Mouse (Mus musculus) intestine, embryonic 14.5 days (tissue): ENCODE measurements around the gene Pde3b. TPM values are rescaled to one million over a fixed set of nuclear protein-coding genes. Genes with fewer than 3 reads are reported as not detected.

Experiments used
- ATAC-seq: fragments of 200-750 bp; cut with Nextera tagmentation; replicated peaks from 2 replicates; pipeline ENCODE4 v1.8.0; 2017; ENCODE audit warnings: low read depth, moderate number of reproducible peaks, moderate TSS enrichment, moderate library complexity; ENCODE audit not compliant: low FRiP score, low TSS enrichment
- DNase-seq: peaks from one replicate; pipeline ENCODE4 v3.0.0-alpha.2; 2018; ENCODE audit warnings: low spot score
- H3K27ac ChIP-seq: fragments of 300-500 bp; sonication (generic); 2 replicates; pipeline ENCODE4 v1.5.1; 2014; ENCODE audit warnings: low read depth, mild to moderate bottlenecking, control low read depth
- H3K27me3 ChIP-seq: fragments of 300-500 bp; sonication (generic); replicated peaks from 2 replicates; pipeline ENCODE4 v1.6.1; 2014; ENCODE audit warnings: low read length, control low read depth; ENCODE audit not compliant: control insufficient read depth, insufficient read depth
- H3K36me3 ChIP-seq: fragments of 300-500 bp; sonication (generic); 2 replicates; pipeline ENCODE4 v1.6.1; 2014; ENCODE audit warnings: low read length, control low read depth; ENCODE audit not compliant: control insufficient read depth, insufficient read depth
- H3K4me1 ChIP-seq: fragments of 300-500 bp; sonication (generic); replicated peaks from 2 replicates; pipeline ENCODE4 v1.6.1; 2014; ENCODE audit warnings: low read length, control low read depth, mixed read lengths; ENCODE audit not compliant: control insufficient read depth, insufficient read depth
- H3K4me2 ChIP-seq: fragments of 300-500 bp; sonication (generic); 2 replicates; pipeline ENCODE4 v1.6.1; 2014; ENCODE audit warnings: low read length
- H3K4me3 ChIP-seq: fragments of 300-500 bp; sonication (generic); 2 replicates; pipeline ENCODE4 v1.5.1; 2014; ENCODE audit warnings: low read depth, low read length, control low read depth, mixed read lengths
- H3K9ac ChIP-seq: fragments of 300-500 bp; sonication (generic); 2 replicates; pipeline ENCODE4 v1.6.1; 2014; ENCODE audit warnings: mild to moderate bottlenecking, low read length
- H3K9me3 ChIP-seq: fragments of 300-500 bp; sonication (generic); 2 replicates; pipeline ENCODE4 v1.6.1; 2016; ENCODE audit warnings: low read length, control low read depth; ENCODE audit not compliant: control insufficient read depth
- WGBS: fragments of 180-500 bp; shearing (Covaris S2); extraction: QIAGEN DNeasy Blood & Tissue Kit; methylation state at CpG from one replicate; pipeline ENCODE4 v1.1.7; 2014; 5-methylcytosine and 5-hydroxymethylcytosine counted together
- polyA plus RNA-seq: library from polyadenylated mRNA; unstranded; fragments of >200 nt; fragmentation: Nextera tagmentation; extraction: Ambion mirVana; gene quantifications from 2 replicates; pipeline ENCODE4 v1.2.1, GENCODE M21; 2014

Pde3b gene
- polyA plus RNA-seq, 1 experiment from 2014 or later, result 8.4 TPM

DNA sequence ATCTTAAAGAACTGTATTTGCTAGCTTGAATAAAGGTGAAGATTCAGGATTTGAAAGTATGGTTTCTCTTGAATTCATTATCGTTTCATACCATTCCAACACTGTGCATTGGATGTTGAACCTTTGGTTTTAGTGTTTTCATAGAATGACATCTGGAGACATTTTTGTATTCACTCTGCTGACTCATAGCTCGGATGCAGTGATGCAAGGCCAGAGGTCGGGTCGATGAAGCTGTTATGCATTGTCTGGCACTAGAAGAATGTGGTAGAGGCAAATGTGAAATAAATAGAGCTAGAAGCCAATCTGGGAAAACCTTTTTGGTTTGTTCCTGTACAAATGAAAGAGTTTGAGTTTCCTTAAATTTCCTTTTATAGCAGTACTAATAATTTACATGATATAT lies 16.9 kb downstream of the Pde3b start:
- no peak overlapping the region for H3K4me3 ChIP-seq
- DNase-seq, result no peak
- no peaks in the 10 kb centered on the region for H3K9me3 ChIP-seq
- no peak overlapping the region for H3K27ac ChIP-seq
- no peaks in the 10 kb centered on the region for H3K36me3 ChIP-seq
- ATAC-seq, result no peak
- no peaks in the 10 kb centered on the region for H3K4me1 ChIP-seq
- H3K27me3 ChIP-seq, result no peaks in the 10 kb centered on the region
- 73% methylated on average over 4 of the region's 4 CpGs for WGBS
- no peak overlapping the region for H3K4me2 ChIP-seq
- no peak overlapping the region for H3K9ac ChIP-seq

DNA sequence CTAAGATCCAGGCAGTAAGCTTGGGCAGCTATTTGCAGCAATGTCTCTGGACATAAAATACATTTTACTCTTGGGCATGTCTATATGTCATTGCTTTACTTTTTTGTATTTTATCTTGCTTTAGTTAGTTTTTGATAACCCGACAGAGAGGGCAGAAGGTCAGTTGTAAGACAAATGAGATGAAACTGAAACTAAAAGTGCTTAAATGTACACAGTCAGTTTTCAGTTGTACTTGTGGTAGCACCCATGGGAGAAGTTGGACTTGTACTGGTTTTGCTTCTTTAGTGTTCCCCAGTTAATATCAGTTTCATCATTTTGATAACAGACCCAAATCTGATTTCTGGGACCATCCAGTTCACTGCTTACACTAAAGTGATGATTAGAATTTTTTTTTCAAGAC lies 24.6 kb downstream of the Pde3b start:
- ATAC-seq, result no peak
- no peak overlapping the region for H3K4me2 ChIP-seq
- no peak overlapping the region for H3K9ac ChIP-seq
- H3K27me3 ChIP-seq, result no peaks in the 10 kb centered on the region
- no peak overlapping the region for H3K27ac ChIP-seq
- H3K36me3 ChIP-seq, result no peaks in the 10 kb centered on the region
- H3K9me3 ChIP-seq, result no peaks in the 10 kb centered on the region
- no peaks in the 10 kb centered on the region for H3K4me1 ChIP-seq
- WGBS, result 54% methylated on average over 1 of the region's 1 CpGs
- no peak overlapping the region for H3K4me3 ChIP-seq
- no peak for DNase-seq

DNA sequence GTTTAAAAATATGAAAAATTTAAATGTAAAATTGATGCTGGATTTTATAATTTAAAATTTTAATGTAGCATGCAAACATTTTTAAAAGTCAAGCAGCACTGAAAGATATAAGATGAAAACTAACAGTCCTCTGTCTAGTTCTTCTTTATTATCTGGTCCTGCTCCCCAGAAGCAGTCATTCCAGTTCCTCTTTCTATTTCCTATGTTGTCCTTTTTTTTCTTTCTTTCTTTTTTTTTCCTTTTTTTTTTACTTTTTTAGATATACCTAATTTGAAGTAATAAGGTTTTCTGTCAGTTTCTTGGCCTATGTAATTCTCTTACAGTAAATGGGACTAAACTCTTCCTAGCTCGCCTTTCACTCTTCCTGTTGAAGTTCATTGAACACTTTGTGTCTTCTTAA lies 25.4 kb downstream of the Pde3b start:
- no peak for ATAC-seq
- H3K4me2 ChIP-seq, result no peak overlapping the region
- WGBS, result 93% methylated on average over 1 of the region's 1 CpGs

DNA sequence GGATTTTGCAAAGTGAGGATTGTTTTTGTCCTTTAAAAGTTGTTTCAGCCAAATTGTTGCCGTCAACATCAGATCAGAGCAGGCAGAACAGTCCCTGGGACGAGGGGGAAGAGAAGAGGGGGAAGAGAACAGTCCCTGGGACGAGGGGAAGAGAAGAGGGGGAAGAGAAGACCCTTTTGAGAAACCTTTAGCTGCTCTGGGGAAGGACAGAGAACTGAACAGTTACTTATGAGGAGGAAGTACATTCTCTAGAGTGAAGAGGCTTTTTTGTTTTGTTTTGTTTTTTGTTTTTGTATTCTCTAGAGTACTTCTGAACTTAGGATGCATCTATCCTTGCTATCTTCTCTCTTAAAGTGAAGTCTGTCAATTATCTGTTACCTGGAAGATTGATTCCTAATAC lies 37.8 kb downstream of the Pde3b start:
- Histone ChIP-seq H3K27me3 (no peaks in the 10 kb centered on the region), H3K4me2 (no peak overlapping the region), H3K36me3 (no peaks in the 10 kb centered on the region), H3K27ac (no peak overlapping the region), H3K4me1 (no peaks in the 10 kb centered on the region), H3K9me3 (no peaks in the 10 kb centered on the region), H3K9ac (no peak overlapping the region), H3K4me3 (no peak overlapping the region)
- WGBS, result 56% methylated on average over 3 of the region's 3 CpGs
- ATAC-seq, result no peak
- DNase-seq, result no peak

More for the DNA sequence above, 25.4 kb downstream of the Pde3b start:
- Histone ChIP-seq H3K27me3 (no peaks in the 10 kb centered on the region), H3K36me3 (no peaks in the 10 kb centered on the region), H3K4me3 (no peak overlapping the region), H3K27ac (no peak overlapping the region), H3K9me3 (no peaks in the 10 kb centered on the region), H3K4me1 (no peaks in the 10 kb centered on the region), H3K9ac (no peak overlapping the region)
- DNase-seq, result no peak

DNA sequence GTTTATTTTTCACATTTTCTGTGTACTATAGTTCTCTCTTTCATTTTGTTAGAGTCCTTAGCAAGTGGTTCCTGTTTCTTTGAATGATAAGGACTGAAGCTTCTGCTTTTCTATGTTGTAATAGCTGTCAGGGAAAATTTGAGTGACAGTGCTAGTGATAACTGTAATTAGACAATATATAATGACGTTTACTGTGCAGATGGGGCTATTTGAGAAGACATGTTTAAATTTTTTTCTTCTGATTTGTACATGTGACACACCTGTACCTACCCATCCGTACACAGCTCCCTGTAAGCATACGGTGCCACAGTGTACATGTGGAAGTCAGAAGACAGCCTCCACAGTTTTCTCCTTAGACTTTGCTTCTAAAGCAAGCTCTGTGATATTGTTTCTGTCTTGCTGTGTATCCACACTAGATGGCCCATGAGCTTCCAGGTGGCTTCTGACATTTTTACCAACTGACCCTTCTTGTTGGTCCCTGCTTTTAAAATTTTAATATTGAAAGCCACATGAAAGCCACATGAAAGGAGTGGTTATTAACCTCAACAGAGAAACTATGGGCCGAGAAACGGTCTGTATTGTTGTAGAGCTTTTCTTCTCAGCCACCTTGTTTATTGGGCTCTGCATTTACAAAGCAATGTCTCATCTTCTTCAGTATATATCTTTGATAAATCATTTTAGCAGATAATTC lies 38.4 kb downstream of the Pde3b start:
- H3K4me2 ChIP-seq, result no peak overlapping the region

DNA sequence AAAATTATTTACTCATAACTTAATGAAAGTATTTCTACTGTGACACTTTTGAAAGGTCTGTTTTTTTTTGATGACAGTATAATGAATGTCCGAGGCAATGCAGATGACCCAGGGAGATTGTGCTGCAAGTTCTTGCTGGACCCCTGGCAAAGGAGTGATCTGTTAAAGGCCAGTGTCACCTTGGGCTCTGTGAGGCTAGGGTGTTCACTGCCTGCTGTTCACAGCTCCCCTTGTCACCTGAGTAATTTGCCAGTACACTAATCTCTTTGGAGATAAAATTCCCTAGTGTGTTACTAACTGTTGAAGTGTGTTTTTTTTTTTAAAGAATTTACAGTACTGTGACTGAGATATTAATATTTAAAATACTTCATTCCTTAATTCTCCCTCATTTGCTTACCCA lies 39.8 kb downstream of the Pde3b start:
- Histone ChIP-seq H3K27ac (no peak overlapping the region), H3K4me1 (no peaks in the 10 kb centered on the region), H3K9me3 (no peaks in the 10 kb centered on the region), H3K4me3 (no peak overlapping the region), H3K9ac (no peak overlapping the region), H3K4me2 (no peak overlapping the region), H3K27me3 (no peaks in the 10 kb centered on the region), H3K36me3 (no peaks in the 10 kb centered on the region)
- no peak for ATAC-seq
- no peak for DNase-seq
- 78% methylated on average over 1 of the region's 1 CpGs for WGBS

More for the DNA sequence above, 38.4 kb downstream of the Pde3b start:
- Histone ChIP-seq H3K27me3 (no peaks in the 10 kb centered on the region), H3K4me3 (no peak overlapping the region), H3K27ac (no peak overlapping the region), H3K9me3 (no peaks in the 10 kb centered on the region), H3K4me1 (no peaks in the 10 kb centered on the region), H3K36me3 (no peaks in the 10 kb centered on the region), H3K9ac (no peak overlapping the region)
- 80% methylated on average over 5 of the region's 5 CpGs for WGBS
- DNase-seq (no peak), ATAC-seq (no peak)

DNA sequence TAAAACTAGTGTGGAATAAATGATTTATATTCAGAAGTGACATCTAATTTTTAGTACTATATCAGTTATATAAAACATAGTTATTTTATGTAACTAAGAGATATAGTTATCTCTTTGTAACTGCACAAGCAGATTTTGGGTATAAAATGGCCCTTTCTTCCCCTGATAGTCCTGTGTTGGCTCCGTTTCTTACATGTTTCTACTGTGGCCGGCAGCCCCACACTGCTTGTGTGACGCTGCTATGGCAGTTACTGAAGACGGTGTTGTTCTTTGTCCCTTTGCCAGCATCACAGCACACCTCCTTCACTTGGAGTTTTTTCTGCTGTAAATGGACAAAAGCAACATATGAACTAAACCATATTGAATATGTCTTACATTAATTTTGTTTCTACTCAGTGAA lies 41.8 kb downstream of the Pde3b start:
- H3K4me2 ChIP-seq, result no peak overlapping the region
- H3K27me3 ChIP-seq, result no peaks in the 10 kb centered on the region
- no peaks in the 10 kb centered on the region for H3K36me3 ChIP-seq
- H3K9ac ChIP-seq, result no peak overlapping the region
- whole genome bisulfite sequencing, result 92% methylated on average over 4 of the region's 4 CpGs
- no peak for DNase-seq
- H3K4me1 ChIP-seq, result no peaks in the 10 kb centered on the region
- no peak overlapping the region for H3K27ac ChIP-seq
- no peaks in the 10 kb centered on the region for H3K9me3 ChIP-seq
- H3K4me3 ChIP-seq, result no peak overlapping the region
- no peak for ATAC-seq

DNA sequence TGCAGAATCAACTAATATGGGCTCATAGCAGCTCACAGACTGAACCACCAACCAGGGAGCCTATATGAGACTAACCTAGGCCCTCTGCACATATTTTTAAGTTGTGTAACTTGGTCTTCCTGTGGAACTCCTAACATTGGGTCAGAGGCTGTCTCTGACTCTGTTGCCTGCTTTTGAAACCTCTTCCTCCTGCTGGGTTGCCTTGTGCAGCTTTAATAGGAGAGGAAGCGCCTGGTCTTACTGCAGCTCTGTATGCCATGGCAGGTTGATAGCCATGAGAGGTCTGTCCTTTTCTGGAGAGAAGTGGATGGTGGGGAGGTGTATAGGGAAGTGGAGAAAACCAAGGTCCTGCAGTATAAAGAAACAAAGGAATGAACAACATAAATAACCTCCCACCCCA lies 44.8 kb downstream of the Pde3b start:
- Histone ChIP-seq H3K4me1 (no peaks in the 10 kb centered on the region), H3K36me3 (no peaks in the 10 kb centered on the region), H3K9me3 (no peaks in the 10 kb centered on the region), H3K9ac (no peak overlapping the region), H3K27ac (no peak overlapping the region), H3K27me3 (no peaks in the 10 kb centered on the region), H3K4me2 (no peak overlapping the region), H3K4me3 (no peak overlapping the region)
- DNase-seq (no peak), ATAC-seq (no peak)
- WGBS, result 71% methylated on average over 1 of the region's 1 CpGs

DNA sequence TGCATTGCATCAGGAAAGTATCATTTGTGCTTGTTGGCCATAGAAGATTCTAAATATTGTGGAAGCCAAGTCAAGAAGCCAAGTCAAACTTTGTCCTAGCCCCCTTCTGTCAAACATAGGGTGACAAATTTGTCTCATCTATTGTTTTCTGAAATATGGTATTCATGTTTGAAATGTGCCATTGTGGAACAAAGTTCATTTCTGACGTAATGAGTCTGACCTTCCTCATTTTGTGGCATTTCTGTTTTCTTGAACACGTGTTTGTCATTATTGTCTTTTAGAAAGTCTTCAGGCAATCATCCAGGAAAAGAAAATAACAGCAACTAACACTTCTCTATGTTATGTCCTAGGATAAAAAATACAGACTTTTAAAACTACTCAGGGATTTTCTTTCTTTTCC lies 46.6 kb downstream of the Pde3b start:
- ATAC-seq (no peak), DNase-seq (no peak)
- Histone ChIP-seq H3K27ac (no peak overlapping the region), H3K4me3 (no peak overlapping the region), H3K27me3 (no peaks in the 10 kb centered on the region), H3K4me1 (no peaks in the 10 kb centered on the region), H3K9ac (no peak overlapping the region), H3K36me3 (no peaks in the 10 kb centered on the region), H3K9me3 (no peaks in the 10 kb centered on the region), H3K4me2 (no peak overlapping the region)
- WGBS, result 71% methylated on average over 2 of the region's 2 CpGs
